Mouse (Mus musculus) common myeloid progenitor, adult 5-6 weeks (primary cell): ENCODE data around the gene Adamts13. TPM values are rescaled to one million over a fixed set of nuclear protein-coding genes. Genes with fewer than 3 reads are reported as not detected.

Source experiments
- ATAC-seq: replicated peaks from 2 replicates; pipeline ENCODE4 v1.8.0; 2016; ENCODE audit warnings: low read depth, mild to moderate bottlenecking, moderate TSS enrichment, inconsistent platforms; ENCODE audit not compliant: poor library complexity, severe bottlenecking
- total RNA-seq: library from RNA; stranded (forward); fragments of 200-1000, 187-1606 nt; gene quantifications from 2 replicates; pipeline ENCODE4 v1.2.3, GENCODE M21; 2017

Gene Adamts13
- total RNA-seq, 1 experiment from 2014 or later = not detected

GRCm38 (mm10) chr2:27028437-27029015 is 55.3 kb downstream of the Adamts13 start:
- ATAC-seq = peak; percentile 48

GRCm38 (mm10) chr2:27032361-27032760 is 59.1 kb downstream of the Adamts13 start:
- no peak for ATAC-seq

GRCm38 (mm10) chr2:27036003-27036402 is 62.8 kb downstream of the Adamts13 start:
- ATAC-seq = no peak

GRCm38 (mm10) chr2:27037008-27037407 is 63.8 kb downstream of the Adamts13 start:
- no peak for ATAC-seq

- peak; percentile 66 for ATAC-seq
Observed at GRCm38 (mm10) chr2:27038596-27038995, 65.4 kb downstream of the Adamts13 start.

- no peak for ATAC-seq
Observed at GRCm38 (mm10) chr2:27039286-27039685, 66.1 kb downstream of the Adamts13 start.

- ATAC-seq = no peak
Observed at GRCm38 (mm10) chr2:27042131-27042844, 69.1 kb downstream of the Adamts13 start.

GRCm38 (mm10) chr2:27043461-27043860 is 70.2 kb downstream of the Adamts13 start:
- peak; percentile 78 for ATAC-seq

- ATAC-seq = no peak
Observed at GRCm38 (mm10) chr2:27044166-27044565, 71.0 kb downstream of the Adamts13 start.

GRCm38 (mm10) chr2:27044641-27045040 is 71.4 kb downstream of the Adamts13 start:
- no peak for ATAC-seq

GRCm38 (mm10) chr2:27045979-27046770 is 73.0 kb downstream of the Adamts13 start:
- no peak for ATAC-seq

- ATAC-seq = no peak
Observed at GRCm38 (mm10) chr2:27049408-27049807, 76.2 kb downstream of the Adamts13 start.

GRCm38 (mm10) chr2:27058251-27058650 is 85.0 kb downstream of the Adamts13 start:
- no peak for ATAC-seq

- ATAC-seq = no peak
Observed at GRCm38 (mm10) chr2:27058751-27059150, 85.5 kb downstream of the Adamts13 start.

GRCm38 (mm10) chr2:27059187-27059586 is 86.0 kb downstream of the Adamts13 start:
- no peak for ATAC-seq

Other genes with a start within 250 kb of the Adamts13 start
- not detected in 2 replicates for gene Abo, start 108.4 kb upstream of the Adamts13 start, total RNA-seq
- gene Surf6, start 70.5 kb upstream of the Adamts13 start, total RNA-seq = 55.1 and 68.0 TPM in 2 replicates
- 17.0 and 22.5 TPM in 2 replicates for gene Med22, start 62.7 kb upstream of the Adamts13 start, total RNA-seq
- gene Rpl7a, start 62.7 kb upstream of the Adamts13 start, total RNA-seq = 2,462 and 2,597 TPM in 2 replicates
- gene Surf2, start 57.0 kb upstream of the Adamts13 start, total RNA-seq = 85.6 and 92.0 TPM in 2 replicates
- 37.1 and 43.2 TPM in 2 replicates for gene Surf1, start 56.9 kb upstream of the Adamts13 start, total RNA-seq
- gene Surf4, start 39.5 kb upstream of the Adamts13 start, total RNA-seq = 50.3 and 51.5 TPM in 2 replicates
- 0.23 TPM in 1 of 2 replicates, not detected in the other for gene Stkld1, start 39.4 kb upstream of the Adamts13 start, total RNA-seq
- gene Rexo4, start 9.0 kb upstream of the Adamts13 start, total RNA-seq = 94.5 and 117 TPM in 2 replicates
- 5.9 and 8.3 TPM in 2 replicates for gene Cacfd1, start 36.5 kb downstream of the Adamts13 start, total RNA-seq
- 2.5 and 5.7 TPM in 2 replicates for gene Slc2a6, start 54.6 kb downstream of the Adamts13 start, total RNA-seq
- not detected in 2 replicates for gene Mymk, start 98.8 kb downstream of the Adamts13 start, total RNA-seq
- gene Adamtsl2, start 106.0 kb downstream of the Adamts13 start, total RNA-seq = not detected in 2 replicates
- not detected in 2 replicates for gene Fam163b, start 169.1 kb downstream of the Adamts13 start, total RNA-seq
- gene Dbh, start 191.8 kb downstream of the Adamts13 start, total RNA-seq = not detected in 2 replicates